Mouse (Mus musculus) small intestine, adult 2 months (tissue): ENCODE measurements at regions not wholly inside any gene's neighbourhood (a gene's known extent, or its start where the extent isn't known, plus 50 kb on each side); places are given as distances from the start of the nearest gene placed in this dataset.

Experiments
- H3K27ac ChIP-seq: fragments of 200-500 bp; 2 replicates; pipeline ENCODE4 v1.5.1; 2012; ENCODE audit warnings: low read depth, low read length, control low read depth, inconsistent platforms; ENCODE audit not compliant: insufficient read depth
- H3K27me3 ChIP-seq: fragments of 200-500 bp; 2 replicates; pipeline ENCODE4 v1.6.1; 2012; ENCODE audit warnings: mild to moderate bottlenecking, moderate library complexity, low read length, inconsistent platforms; ENCODE audit not compliant: control insufficient read depth, insufficient read depth
- H3K36me3 ChIP-seq: fragments of 200-500 bp; 2 replicates; pipeline ENCODE4 v1.6.1; 2012; ENCODE audit warnings: mild to moderate bottlenecking, low read length, control low read depth, inconsistent platforms; ENCODE audit not compliant: control insufficient read depth, insufficient read depth
- H3K4me1 ChIP-seq: fragments of 200-500 bp; 2 replicates; pipeline ENCODE4 v1.6.1; 2012; ENCODE audit warnings: low read length, inconsistent platforms, mixed read lengths; ENCODE audit not compliant: control insufficient read depth, insufficient read depth, insufficient read length
- H3K4me3 ChIP-seq: fragments of 200-500 bp; 2 replicates; pipeline ENCODE4 v1.5.1; 2012; ENCODE audit warnings: low read depth, mild to moderate bottlenecking, control low read depth, inconsistent platforms, low read length, moderate library complexity
- CTCF ChIP-seq: fragments of 200-500 bp; IDR thresholded peaks from 2 replicates; pipeline ENCODE4 v1.5.1; 2012; ENCODE audit warnings: low read depth, mild to moderate bottlenecking, control low read depth, inconsistent platforms, low read length, moderate library complexity, mixed read lengths; ENCODE audit not compliant: insufficient replicate concordance, insufficient read length; ENCODE audit errors: extremely low read depth
- POLR2A ChIP-seq: fragments of 200-500 bp; IDR thresholded peaks from 2 replicates; pipeline ENCODE4 v1.6.1; 2012; ENCODE audit warnings: low read depth, mild to moderate bottlenecking, control low read depth, inconsistent platforms, low read length, moderate library complexity
- WGBS: fragments of 180-500 bp; shearing (Covaris S2); methylation state at CpG from one replicate; pipeline ENCODE4 v1.1.7; 2018; 5-methylcytosine and 5-hydroxymethylcytosine counted together

GRCm38 (mm10) chr11:31615107-31615811 is 56.4 kb downstream of the Bod1 start:
- Histone ChIP-seq H3K36me3 (no peaks in the 10 kb centered on the region), H3K4me3 (no peak overlapping the region), H3K4me1 (no peaks in the 10 kb centered on the region), H3K27ac (no peak overlapping the region), H3K27me3 (no peaks in the 10 kb centered on the region)
- TF ChIP-seq CTCF (no peak), POLR2A (no peak)
- WGBS, result 56% methylated on average over 10 of the region's 10 CpGs

- H3K4me1 ChIP-seq, result no peaks in the 10 kb centered on the region
- 83% methylated on average over 7 of the region's 7 CpGs for WGBS
- no peaks in the 10 kb centered on the region for H3K27me3 ChIP-seq
- no peaks in the 10 kb centered on the region for H3K36me3 ChIP-seq
- H3K4me3 ChIP-seq, result no peak overlapping the region
- no peak overlapping the region for H3K27ac ChIP-seq
- TF ChIP-seq POLR2A, result no peak
- no peak for TF ChIP-seq CTCF
These were observed 57.3 kb downstream of the Bod1 start for GRCm38 (mm10) chr11:31614394-31614713.

GRCm38 (mm10) chr11:31613688-31614393 is 57.8 kb downstream of the Bod1 start:
- Histone ChIP-seq H3K4me3 (no peak overlapping the region), H3K27ac (no peak overlapping the region), H3K4me1 (no peaks in the 10 kb centered on the region), H3K36me3 (no peaks in the 10 kb centered on the region), H3K27me3 (no peaks in the 10 kb centered on the region)
- 80% methylated on average over 11 of the region's 11 CpGs for WGBS
- no peak for TF ChIP-seq CTCF
- TF ChIP-seq POLR2A, result no peak

- H3K27me3 ChIP-seq, result no peaks in the 10 kb centered on the region
- H3K27ac ChIP-seq, result no peak overlapping the region
- no peak overlapping the region for H3K4me3 ChIP-seq
- 90% methylated on average over 4 of the region's 4 CpGs for WGBS
- TF ChIP-seq POLR2A (no peak), CTCF (no peak)
- H3K36me3 ChIP-seq, result no peaks in the 10 kb centered on the region
- no peaks in the 10 kb centered on the region for H3K4me1 ChIP-seq
These were observed 63.2 kb downstream of the Bod1 start for GRCm38 (mm10) chr11:31608458-31608857.

GRCm38 (mm10) chr11:31601499-31601898 is 70.2 kb downstream of the Bod1 start:
- TF ChIP-seq CTCF, result no peak
- no peak for TF ChIP-seq POLR2A
- WGBS, result 77% methylated on average over 7 of the region's 7 CpGs
- Histone ChIP-seq H3K27ac (no peak overlapping the region), H3K27me3 (no peaks in the 10 kb centered on the region), H3K36me3 (no peaks in the 10 kb centered on the region), H3K4me1 (no peaks in the 10 kb centered on the region), H3K4me3 (no peak overlapping the region)

- Histone ChIP-seq H3K4me1 (no peaks in the 10 kb centered on the region), H3K36me3 (no peaks in the 10 kb centered on the region), H3K27ac (no peak overlapping the region), H3K27me3 (no peaks in the 10 kb centered on the region), H3K4me3 (no peak overlapping the region)
- WGBS, result 88% methylated on average over 2 of the region's 2 CpGs
- TF ChIP-seq CTCF, result no peak
- no peak for TF ChIP-seq POLR2A
These were observed 78.1 kb downstream of the Bod1 start for GRCm38 (mm10) chr11:31593604-31594003.

- TF ChIP-seq CTCF (no peak), POLR2A (no peak)
- no peaks in the 10 kb centered on the region for H3K36me3 ChIP-seq
- H3K4me3 ChIP-seq, result no peak overlapping the region
- 64% methylated on average over 11 of the region's 11 CpGs for WGBS
- no peaks in the 10 kb centered on the region for H3K4me1 ChIP-seq
- H3K27me3 ChIP-seq, result no peaks in the 10 kb centered on the region
- H3K27ac ChIP-seq, result no peak overlapping the region
These were observed 79.6 kb downstream of the Bod1 start for GRCm38 (mm10) chr11:31592061-31592460.
